Mouse (Mus musculus): ENCODE results near the gene Nsrp1. TPM values are rescaled to one million over a fixed set of nuclear protein-coding genes. Genes with fewer than 3 reads are reported as not detected.
"Not testable (repeated sequence)": the region's sequence is repeated elsewhere in the genome, so short reads cannot be mapped to it uniquely, and the experiment has no call there.

The Nsrp1 gene
- 10 to 100 TPM; 20.0 to 28.1 TPM for total RNA-seq (2021)
- polyA plus RNA-seq (2012; rRNA removed), result 0.15 and 0.29 TPM in 2 replicates
- long read RNA-seq, transcript Nsrp1-201 (7 exons, 3,114 nt), result major isoform, 15 of 19 reads
- long read RNA-seq, partial matches to known transcripts, result 1 of 19 reads
- long read RNA-seq, other reads (novel, unspliced or antisense), result 2 of 19 reads

- DNase-seq, result peak; percentile 94
Measured at GRCm38 (mm10) chr11:77078273-77079134, at the start of gene Nsrp1. TSS of gene Nsrp1 (minus strand) at chr11:77078435.

GRCm38 (mm10) chr11:77111141-77111540 is 32.9 kb upstream of the Nsrp1 start:
- DNase-seq, result no peak

GRCm38 (mm10) chr11:77108442-77108841 is 30.2 kb upstream of the Nsrp1 start:
- no peak for DNase-seq

GRCm38 (mm10) chr11:77107872-77108271 is 29.6 kb upstream of the Nsrp1 start:
- DNase-seq, result not testable (repeated sequence)

- no peak for DNase-seq
Measured at GRCm38 (mm10) chr11:77106961-77107360, 28.7 kb upstream of the Nsrp1 start.

- peak; percentile 79 for DNase-seq
Measured at GRCm38 (mm10) chr11:77100137-77100937, 22.1 kb upstream of the Nsrp1 start.

- DNase-seq, result no peak
Measured at GRCm38 (mm10) chr11:77098332-77098972, 20.2 kb upstream of the Nsrp1 start.

GRCm38 (mm10) chr11:77096991-77097390 is 18.8 kb upstream of the Nsrp1 start:
- DNase-seq, result no peak

- no peak for DNase-seq
Measured at GRCm38 (mm10) chr11:77096581-77096980, 18.3 kb upstream of the Nsrp1 start.

- no peak for DNase-seq
Measured at GRCm38 (mm10) chr11:77095206-77095605, 17.0 kb upstream of the Nsrp1 start.

GRCm38 (mm10) chr11:77094136-77094535 is 15.9 kb upstream of the Nsrp1 start:
- no peak for DNase-seq

- peak; percentile 32 for DNase-seq
Measured at GRCm38 (mm10) chr11:77093208-77093607, 15.0 kb upstream of the Nsrp1 start.

- no peak for DNase-seq
Measured at GRCm38 (mm10) chr11:77089162-77089561, 10.9 kb upstream of the Nsrp1 start.

- DNase-seq, result no peak
Measured at GRCm38 (mm10) chr11:77087004-77087403, 8.8 kb upstream of the Nsrp1 start.

GRCm38 (mm10) chr11:77084001-77084682 is 5.9 kb upstream of the Nsrp1 start:
- DNase-seq, result no peak

- no peak for DNase-seq
Measured at GRCm38 (mm10) chr11:77079361-77079760, 1.1 kb upstream of the Nsrp1 start.

GRCm38 (mm10) chr11:77077792-77078191 is 443 bp downstream of the Nsrp1 start:
- DNase-seq, result no peak

- not testable (repeated sequence) for DNase-seq
Measured at GRCm38 (mm10) chr11:77077331-77077730, 904 bp downstream of the Nsrp1 start.

- no peak for DNase-seq
Measured at GRCm38 (mm10) chr11:77070721-77071120, 7.5 kb downstream of the Nsrp1 start.

GRCm38 (mm10) chr11:77068825-77069224 is 9.4 kb downstream of the Nsrp1 start:
- DNase-seq, result no peak

GRCm38 (mm10) chr11:77063406-77063805 is 14.8 kb downstream of the Nsrp1 start:
- DNase-seq, result no peak

- no peak for DNase-seq
Measured at GRCm38 (mm10) chr11:77061951-77062350, 16.3 kb downstream of the Nsrp1 start.
